Mouse (Mus musculus): ENCODE data around the gene Msln. TPM values are rescaled to one million over a fixed set of nuclear protein-coding genes. Genes with fewer than 3 reads are reported as not detected.
A peak's percentile ranks its signal among the peaks of the same experiment; 100 is the strongest.

Gene Msln
- total RNA-seq, 2 experiments from 2014 or later = 38.5 to 40.6 TPM

DNA sequence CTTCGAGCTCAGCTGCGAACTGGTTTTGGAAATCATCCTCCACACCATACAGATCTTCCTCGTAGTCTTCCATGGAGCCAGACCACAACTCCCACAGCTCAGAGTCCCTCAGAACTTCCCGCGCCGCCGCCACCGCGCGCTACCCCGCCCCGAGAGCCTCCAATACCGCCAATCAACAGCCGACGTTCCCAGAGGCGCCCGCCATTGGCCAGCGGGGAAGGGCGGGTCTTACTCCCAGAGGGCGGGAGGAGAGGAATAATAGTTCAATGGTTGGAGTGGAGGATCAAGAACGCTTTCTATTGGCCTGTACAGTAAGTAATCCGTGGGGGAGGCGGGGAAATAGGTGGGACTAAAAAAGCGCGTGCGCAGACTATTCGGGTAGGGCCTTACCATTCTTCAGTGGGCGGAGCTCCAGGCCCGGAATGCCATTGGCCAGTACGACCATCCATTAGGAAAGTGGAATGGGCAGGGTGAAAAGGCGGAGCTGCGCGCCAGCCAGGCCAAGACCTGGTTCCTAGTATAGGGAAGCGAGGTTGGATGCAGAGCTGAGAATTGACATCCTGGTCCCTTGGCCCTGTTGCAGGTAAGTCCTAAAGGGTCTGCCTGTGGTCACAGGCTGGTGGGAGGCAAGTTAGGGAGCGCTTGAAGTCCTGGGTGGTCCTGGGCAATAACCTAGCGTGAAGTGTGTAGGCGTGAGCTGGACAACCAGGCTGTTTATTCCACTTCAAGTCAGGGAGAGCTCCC lies 26.7 kb downstream of the Msln start, which contains the start of the genes Chtf18 and Rpusd1:
Gene Chtf18, minus strand, starts transcription at position 155 of the 744 bp plus-strand sequence.
Gene Rpusd1, plus strand, starts transcription at position 406 of the 744 bp plus-strand sequence.
- intact Hi-C loops (cut with DNase I) = no loop called here
- DNase-seq = peak; percentile 100

DNA sequence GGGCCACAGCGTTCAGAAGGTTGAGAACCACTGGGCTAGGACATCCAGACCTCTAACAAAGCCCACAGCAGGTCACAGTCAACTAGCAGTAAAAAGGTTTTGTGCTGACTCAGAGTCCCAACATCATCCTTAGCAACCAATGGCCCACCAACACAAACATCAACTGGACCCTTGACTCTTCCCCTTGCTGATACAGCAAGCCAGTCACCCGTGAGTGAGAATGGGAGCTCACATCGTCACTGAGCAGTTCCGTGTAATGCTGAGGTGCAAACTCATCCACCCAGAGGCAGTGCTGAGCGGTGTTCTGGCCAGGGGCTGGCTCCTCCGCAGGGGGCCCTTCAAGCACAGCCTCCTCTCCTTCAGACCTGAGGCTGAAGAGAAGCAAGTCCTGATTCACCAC lies 28.9 kb downstream of the Msln start:
- no peak for DNase-seq
- intact Hi-C loops (cut with DNase I) = no loop called here

DNA sequence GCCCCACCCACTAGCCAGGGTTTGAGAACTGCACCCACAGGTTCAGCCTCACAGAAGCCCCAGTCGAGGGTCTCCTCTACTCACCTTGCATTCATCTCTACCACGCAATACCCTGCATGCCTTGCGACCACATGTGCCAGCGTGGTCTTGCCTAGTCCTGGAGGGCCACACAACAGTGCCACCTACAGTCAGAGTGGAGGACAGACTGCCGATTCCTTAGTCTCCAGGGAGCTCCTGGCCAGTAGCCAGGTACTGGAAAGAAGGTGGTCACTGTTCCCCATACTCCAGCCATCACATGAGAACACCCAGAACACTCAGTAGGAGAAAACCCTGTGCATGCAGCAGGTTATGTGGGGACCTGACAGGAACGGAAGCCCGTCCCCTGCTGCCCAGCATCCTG lies 30.3 kb downstream of the Msln start:
- intact Hi-C loops (cut with DNase I) = no loop called here
- no peak for DNase-seq

DNA sequence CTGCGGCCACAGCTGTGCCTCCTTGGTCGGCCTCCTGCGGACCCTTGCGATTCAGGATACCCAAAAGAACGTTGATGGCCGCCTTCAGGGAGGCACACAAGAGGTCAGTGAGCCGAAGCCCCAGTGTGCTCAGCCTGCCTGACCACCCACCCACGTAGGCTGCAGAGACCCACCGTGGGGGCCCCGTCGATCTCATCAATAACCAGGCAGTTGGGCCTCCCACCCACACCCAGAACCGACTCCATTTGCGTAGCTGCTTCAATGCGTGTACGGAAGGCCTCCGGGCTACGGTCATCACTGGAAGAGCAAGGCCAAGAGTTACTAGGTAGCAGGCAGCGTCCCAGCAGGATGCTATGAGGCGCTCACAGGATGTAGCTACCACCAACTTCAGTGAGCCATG lies 30.7 kb downstream of the Msln start:
- no peak for DNase-seq
- intact Hi-C loops (cut with DNase I) = no loop called here

GRCm38 (mm10) chr17:25721476-25721875 lies 32.7 kb downstream of the Msln start:
- no peak for DNase-seq
- intact Hi-C loops (cut with DNase I) = no loop called here

GRCm38 (mm10) chr17:25717691-25718090 lies 36.5 kb downstream of the Msln start:
- intact Hi-C loops (cut with DNase I) = no loop called here
- no peak for DNase-seq

DNA sequence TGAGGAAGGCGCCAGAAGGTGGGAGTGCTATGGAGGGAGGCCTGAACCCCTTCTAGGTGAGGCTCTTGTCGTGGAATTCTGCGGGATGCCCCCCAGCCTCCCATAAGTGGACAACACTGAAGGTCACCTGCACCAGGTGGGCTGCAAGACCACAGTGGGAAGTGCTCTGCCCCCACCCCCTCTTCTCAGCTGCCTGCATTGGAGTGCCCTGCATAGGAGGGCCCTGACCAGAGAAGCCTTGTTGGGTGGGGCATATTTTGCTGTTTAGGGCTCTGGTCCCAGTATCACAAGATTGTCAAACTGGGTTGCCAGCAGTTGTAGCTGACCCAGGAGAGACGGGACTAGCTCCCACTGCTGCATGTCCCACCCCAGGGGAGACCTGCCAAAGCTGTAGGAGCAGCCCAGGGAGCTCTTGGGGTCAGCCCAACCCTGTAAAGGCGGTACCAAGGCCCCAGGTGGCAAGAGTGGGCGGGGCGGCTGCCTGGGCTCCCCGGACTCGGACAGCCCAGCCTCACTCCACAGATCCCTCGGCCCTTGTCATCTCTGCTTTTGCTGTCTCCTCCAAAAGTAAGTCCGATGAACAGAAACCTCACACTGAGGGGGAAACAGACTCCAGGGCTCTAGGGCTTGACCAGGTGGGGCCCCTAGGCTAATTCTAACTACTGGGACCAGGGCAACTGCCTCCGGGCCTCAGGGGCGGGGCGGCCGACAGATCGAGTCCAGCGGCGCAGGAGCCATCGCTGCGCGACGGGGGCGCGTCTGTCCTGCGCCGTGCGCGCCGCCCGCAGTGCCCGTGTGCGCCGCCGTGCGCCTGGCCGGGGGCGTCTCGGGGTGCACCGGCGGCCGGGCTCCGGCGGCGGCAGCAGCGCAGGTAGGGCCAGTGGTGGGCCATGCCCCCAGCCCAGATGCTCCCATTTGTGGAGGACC lies 37.2 kb downstream of the Msln start, which contains the start of gene Gng13:
Gene Gng13, plus strand, starts transcription at position 461 of the 927 bp plus-strand sequence.
- peak; percentile 17 to 25 for DNase-seq
- intact Hi-C loops (cut with DNase I) = no loop called here

GRCm38 (mm10) chr17:25716130-25716529 lies 38.0 kb downstream of the Msln start:
- intact Hi-C loops (cut with DNase I) = no loop called here
- no peak for DNase-seq

GRCm38 (mm10) chr17:25715627-25716026 lies 38.6 kb downstream of the Msln start:
- intact Hi-C loops (cut with DNase I) = no loop called here
- no peak for DNase-seq

- intact Hi-C loops (cut with DNase I) = no loop called here
- DNase-seq = no peak
Observed at GRCm38 (mm10) chr17:25711136-25711535, 43.0 kb downstream of the Msln start.

- intact Hi-C loops (cut with DNase I) = no loop called here
Observed at GRCm38 (mm10) chr17:25709994-25710393, 44.2 kb downstream of the Msln start.

DNA sequence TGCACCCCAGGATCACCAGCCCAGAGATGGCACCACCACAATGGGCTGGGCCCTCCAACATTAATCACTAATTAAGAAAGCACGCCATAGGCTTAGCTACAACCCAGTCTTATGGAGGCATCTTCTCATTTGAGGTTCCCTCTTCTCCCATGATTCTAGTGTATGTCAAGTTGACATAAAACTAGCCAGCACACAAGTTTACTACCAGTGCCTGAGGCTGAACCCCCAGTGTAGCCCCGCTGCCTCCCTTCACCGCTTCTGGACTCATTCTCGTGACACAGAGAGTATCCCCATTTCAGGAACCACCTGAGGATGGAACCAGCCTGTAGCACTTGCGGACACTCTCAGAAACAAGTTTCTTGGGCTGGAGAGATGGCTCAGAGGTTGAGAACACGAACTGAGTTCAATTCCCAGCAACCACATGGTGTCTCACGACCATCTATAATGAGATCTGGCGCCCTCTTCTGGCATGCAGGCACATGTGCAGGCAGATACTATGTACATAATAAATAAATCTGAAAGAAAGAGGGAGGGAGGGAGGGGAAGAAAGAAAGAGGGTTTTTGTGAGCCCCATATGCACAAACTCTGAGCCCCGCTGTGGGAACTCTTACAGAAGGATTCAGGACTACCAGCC lies 53.2 kb downstream of the Msln start:
- DNase-seq = no peak
- intact Hi-C loops (cut with DNase I) = no loop called here

More at GRCm38 (mm10) chr17:25709994-25710393, 44.2 kb downstream of the Msln start:
- DNase-seq = no peak

Small RNAs within 50 kb of the gene (microRNA-seq; reads per million reads assigned to microRNA genes)
- gene Gm25083 (0 reads per million in 2 experiments), gene Mir6966 (0.70 to 3.6 reads per million in 2 experiments)

Other genes with a start within 250 kb of the Msln start
- gene Sox8, start 183.7 kb downstream of the Msln start, total RNA-seq (2021) = under 1 TPM; 0.72 to 0.93 TPM
- 10 to 100 TPM; 25.4 to 27.0 TPM for gene Lmf1, start 175.3 kb downstream of the Msln start, total RNA-seq (2021)
- gene Gng13, start 37.2 kb downstream of the Msln start, total RNA-seq (2021) = 1 to 10 TPM in 1 of 2 experiments, under 1 TPM in 1; 0.38 to 1.9 TPM
- gene Chtf18, start 27.0 kb downstream of the Msln start, total RNA-seq (2021) = 1 to 10 TPM; 4.2 to 5.1 TPM
- 1 to 10 TPM; 4.6 to 5.7 TPM for gene Rpusd1, start 26.7 kb downstream of the Msln start, total RNA-seq (2021)
- gene Mslnl, start 18.3 kb downstream of the Msln start, total RNA-seq (2021) = not detected
- 10 to 100 TPM; 43.2 to 49.3 TPM for gene Narfl, start 19.4 kb upstream of the Msln start, total RNA-seq (2021)
- 10 to 100 TPM; 23.8 to 25.7 TPM for gene Haghl, start 31.3 kb upstream of the Msln start, total RNA-seq (2021)
- gene Ccdc78, start 32.2 kb upstream of the Msln start, total RNA-seq (2021) = under 1 TPM in 1 of 2 experiments, not detected in 1; 0.14 TPM
- gene Fam173a, start 38.5 kb upstream of the Msln start, total RNA-seq (2021) = 10 to 100 TPM; 37.8 to 38.9 TPM
- gene AC134908.4, start 41.3 kb upstream of the Msln start, total RNA-seq (2021) = not detected
- gene Metrn, start 42.8 kb upstream of the Msln start, total RNA-seq (2021) = 10 to 100 TPM; 59.7 to 60.9 TPM
- gene Fbxl16, start 54.7 kb upstream of the Msln start, total RNA-seq (2021) = 1 to 10 TPM in 1 of 2 experiments, under 1 TPM in 1; 0.67 to 1.2 TPM
- 10 to 100 TPM; 10.1 to 12.2 TPM for gene Wdr24, start 69.2 kb upstream of the Msln start, total RNA-seq (2021)
- gene Jmjd8, start 74.5 kb upstream of the Msln start, total RNA-seq (2021) = 10 to 100 TPM; 33.7 to 34.5 TPM
- gene Stub1, start 79.0 kb upstream of the Msln start, total RNA-seq (2021) = 100 to 1,000 TPM; 123 to 132 TPM
- 1 to 10 TPM; 2.2 to 2.6 TPM for gene Rhbdl1, start 82.9 kb upstream of the Msln start, total RNA-seq (2021)
- 1 to 10 TPM; 4.2 to 4.7 TPM for gene Gm20683, start 87.4 kb upstream of the Msln start, total RNA-seq (2021)
- gene Rhot2, start 90.5 kb upstream of the Msln start, total RNA-seq (2021) = 10 to 100 TPM; 80.4 to 86.5 TPM
- 1 to 10 TPM; 3.9 to 6.2 TPM for gene Wdr90, start 107.1 kb upstream of the Msln start, total RNA-seq (2021)
- gene Mcrip2, start 114.4 kb upstream of the Msln start, total RNA-seq (2021) = 100 to 1,000 TPM; 191 to 218 TPM
- 10 to 100 TPM; 15.4 to 15.7 TPM for gene Mettl26, start 120.7 kb upstream of the Msln start, total RNA-seq (2021)
- under 1 TPM; 0.62 to 0.96 TPM for gene Wfikkn1, start 126.5 kb upstream of the Msln start, total RNA-seq (2021)
- 10 to 100 TPM; 13.4 to 18.8 TPM for gene Rab40c, start 165.3 kb upstream of the Msln start, total RNA-seq (2021)
- 10 to 100 TPM; 76.6 to 78.5 TPM for gene Pigq, start 190.6 kb upstream of the Msln start, total RNA-seq (2021)
- not detected for gene Nhlrc4, start 190.6 kb upstream of the Msln start, total RNA-seq (2021)
- gene A930017K11Rik, start 198.2 kb upstream of the Msln start, total RNA-seq (2021) = not detected
- gene Capn15, start 231.4 kb upstream of the Msln start, total RNA-seq (2021) = 10 to 100 TPM; 12.6 to 13.5 TPM